Mouse (Mus musculus) hindbrain, embryonic 13.5 days (tissue): ENCODE measurements at regions not wholly inside any gene's neighbourhood (a gene's known extent, or its start where the extent isn't known, plus 50 kb on each side); places are given as distances from the start of the nearest gene placed in this dataset.
"Not testable (repeated sequence)": the region's sequence is repeated elsewhere in the genome, so short reads cannot be mapped to it uniquely, and the experiment has no call there.

Experiments
- ATAC-seq: fragments of 200-750 bp; cut with Nextera tagmentation; 2 replicates; pipeline ENCODE4 v1.8.0; 2017; ENCODE audit warnings: moderate TSS enrichment; ENCODE audit not compliant: low FRiP score
- H3K27ac ChIP-seq: fragments of 300-500 bp; sonication (generic); 2 replicates; pipeline ENCODE4 v1.5.1; 2015; ENCODE audit warnings: inconsistent platforms, mild to moderate bottlenecking, moderate library complexity
- H3K27me3 ChIP-seq: fragments of 300-500 bp; sonication (generic); 2 replicates; pipeline ENCODE4 v1.6.1; 2015; ENCODE audit warnings: mild to moderate bottlenecking, inconsistent platforms
- H3K36me3 ChIP-seq: fragments of 300-500 bp; sonication (generic); 2 replicates; pipeline ENCODE4 v1.6.1; 2015; ENCODE audit warnings: mild to moderate bottlenecking, inconsistent platforms
- H3K4me1 ChIP-seq: fragments of 300-500 bp; sonication (generic); replicated peaks from 2 replicates; pipeline ENCODE4 v1.6.1; 2015; ENCODE audit warnings: inconsistent platforms
- H3K4me2 ChIP-seq: fragments of 300-500 bp; sonication (generic); 2 replicates; pipeline ENCODE4 v1.6.1; 2015; ENCODE audit warnings: inconsistent platforms, mild to moderate bottlenecking, moderate library complexity
- H3K4me3 ChIP-seq: fragments of 300-500 bp; sonication (generic); 2 replicates; pipeline ENCODE4 v1.5.1; 2015; ENCODE audit warnings: mild to moderate bottlenecking, inconsistent platforms
- H3K9ac ChIP-seq: fragments of 300-500 bp; sonication (generic); 2 replicates; pipeline ENCODE4 v1.6.1; 2015; ENCODE audit warnings: mild to moderate bottlenecking, inconsistent platforms
- H3K9me3 ChIP-seq: fragments of 300-500 bp; sonication (generic); 2 replicates; pipeline ENCODE4 v1.6.1; 2016; ENCODE audit warnings: inconsistent platforms
- WGBS: fragments of 180-500 bp; shearing (Covaris S2); methylation state at CpG from one replicate; pipeline ENCODE4 v1.1.7; 2015; 5-methylcytosine and 5-hydroxymethylcytosine counted together

- ATAC-seq, result peak; percentile 52
- Histone ChIP-seq H3K4me3 (no peak overlapping the region), H3K9ac (no peak overlapping the region), H3K27me3 (no peaks in the 10 kb centered on the region), H3K9me3 (no peaks in the 10 kb centered on the region), H3K27ac (no peak overlapping the region), H3K4me2 (no peak overlapping the region), H3K4me1 (no peaks in the 10 kb centered on the region), H3K36me3 (no peaks in the 10 kb centered on the region)
- WGBS, result 76% methylated on average over 2 of the region's 2 CpGs
Measured at GRCm38 (mm10) chr3:124067538-124067937, 253.1 kb upstream of the Tram1l1 start.

GRCm38 (mm10) chr3:124067971-124068370, 252.7 kb upstream of the Tram1l1 start:
- Histone ChIP-seq H3K4me2 (no peak overlapping the region), H3K36me3 (no peaks in the 10 kb centered on the region), H3K27ac (no peak overlapping the region), H3K4me3 (no peak overlapping the region), H3K27me3 (no peaks in the 10 kb centered on the region), H3K9me3 (no peaks in the 10 kb centered on the region), H3K4me1 (no peaks in the 10 kb centered on the region), H3K9ac (no peak overlapping the region)
- 0 out of 2 replicates have a peak, but pooled peaks have one; percentile 68 for ATAC-seq
- WGBS, result 85% methylated on average over 1 of the region's 1 CpGs

- Histone ChIP-seq H3K9me3 (no peaks in the 10 kb centered on the region), H3K4me1 (no peaks in the 10 kb centered on the region), H3K27me3 (no peaks in the 10 kb centered on the region), H3K27ac (no peak overlapping the region), H3K36me3 (no peaks in the 10 kb centered on the region), H3K4me2 (no peak overlapping the region), H3K4me3 (no peak overlapping the region), H3K9ac (no peak overlapping the region)
- 79% methylated on average over 1 of the region's 1 CpGs for WGBS
- no peak for ATAC-seq
Measured at GRCm38 (mm10) chr3:124069182-124069581, 251.5 kb upstream of the Tram1l1 start.

GRCm38 (mm10) chr3:124075974-124076606, 244.6 kb upstream of the Tram1l1 start:
- Histone ChIP-seq H3K9ac (no peak overlapping the region), H3K4me1 (peaks cover 3% of the 10 kb centered on the region; the same call in 1 of the 2 replicates), H3K27ac (no peak overlapping the region), H3K4me3 (no peak overlapping the region), H3K4me2 (no peak overlapping the region), H3K9me3 (no peaks in the 10 kb centered on the region), H3K36me3 (no peaks in the 10 kb centered on the region), H3K27me3 (no peaks in the 10 kb centered on the region)
- no peak for ATAC-seq
- 69% methylated on average over 6 of the region's 6 CpGs for WGBS

GRCm38 (mm10) chr3:124092404-124093121, 228.1 kb upstream of the Tram1l1 start:
- no peaks in the 10 kb centered on the region for H3K27me3 ChIP-seq
- H3K4me2 ChIP-seq, result no peak overlapping the region
- ATAC-seq, result no peak
- no peaks in the 10 kb centered on the region for H3K36me3 ChIP-seq
- H3K27ac ChIP-seq, result no peak overlapping the region
- H3K4me3 ChIP-seq, result no peak overlapping the region
- H3K4me1 ChIP-seq, result no peaks in the 10 kb centered on the region
- H3K9ac ChIP-seq, result no peak overlapping the region
- WGBS, result 82% methylated on average over 9 of the region's 9 CpGs
- no peaks in the 10 kb centered on the region for H3K9me3 ChIP-seq

GRCm38 (mm10) chr3:124113995-124114394, 206.7 kb upstream of the Tram1l1 start:
- Histone ChIP-seq H3K9me3 (no peaks in the 10 kb centered on the region), H3K4me2 (no peak overlapping the region), H3K27me3 (no peaks in the 10 kb centered on the region), H3K4me1 (no peaks in the 10 kb centered on the region), H3K27ac (no peak overlapping the region), H3K4me3 (no peak overlapping the region), H3K36me3 (no peaks in the 10 kb centered on the region), H3K9ac (no peak overlapping the region)
- ATAC-seq, result no peak
- WGBS, result 75% methylated on average over 1 of the region's 1 CpGs

GRCm38 (mm10) chr3:124156255-124156654, 164.4 kb upstream of the Tram1l1 start:
- Histone ChIP-seq H3K27ac (no peak overlapping the region), H3K36me3 (no peaks in the 10 kb centered on the region), H3K9me3 (no peaks in the 10 kb centered on the region), H3K9ac (no peak overlapping the region), H3K27me3 (no peaks in the 10 kb centered on the region), H3K4me3 (no peak overlapping the region), H3K4me1 (no peaks in the 10 kb centered on the region), H3K4me2 (no peak overlapping the region)
- WGBS, result 61% methylated on average over 2 of the region's 2 CpGs
- ATAC-seq, result no peak

GRCm38 (mm10) chr3:124157858-124158655, 162.6 kb upstream of the Tram1l1 start:
- Histone ChIP-seq H3K4me3 (no peak overlapping the region), H3K4me2 (no peak overlapping the region), H3K27me3 (no peaks in the 10 kb centered on the region), H3K4me1 (no peaks in the 10 kb centered on the region), H3K27ac (no peak overlapping the region), H3K9me3 (no peaks in the 10 kb centered on the region), H3K9ac (no peak overlapping the region), H3K36me3 (no peaks in the 10 kb centered on the region)
- 81% methylated on average over 6 of the region's 6 CpGs for WGBS
- ATAC-seq, result no peak

GRCm38 (mm10) chr3:124193331-124193730, 127.3 kb upstream of the Tram1l1 start:
- not testable (repeated sequence) for ATAC-seq, H3K27me3 ChIP-seq, H3K9ac ChIP-seq, H3K27ac ChIP-seq, H3K9me3 ChIP-seq, H3K36me3 ChIP-seq, H3K4me1 ChIP-seq, H3K4me2 ChIP-seq, H3K4me3 ChIP-seq
- WGBS, result 73% methylated on average over 6 of the region's 6 CpGs

- H3K27me3 ChIP-seq, H3K4me2 ChIP-seq, H3K9me3 ChIP-seq, ATAC-seq, H3K4me3 ChIP-seq, H3K4me1 ChIP-seq, H3K36me3 ChIP-seq, H3K27ac ChIP-seq, H3K9ac ChIP-seq: not testable (repeated sequence)
- WGBS, result 89% methylated on average over 9 of the region's 9 CpGs
Measured at GRCm38 (mm10) chr3:124200226-124200940, 120.3 kb upstream of the Tram1l1 start.

GRCm38 (mm10) chr3:124217131-124217530, 103.5 kb upstream of the Tram1l1 start:
- Histone ChIP-seq H3K4me3 (no peak overlapping the region), H3K4me2 (no peak overlapping the region), H3K9me3 (no peaks in the 10 kb centered on the region), H3K36me3 (no peaks in the 10 kb centered on the region), H3K4me1 (no peaks in the 10 kb centered on the region), H3K9ac (no peak overlapping the region), H3K27ac (no peak overlapping the region), H3K27me3 (no peaks in the 10 kb centered on the region)
- no peak for ATAC-seq
- 94% methylated on average over 2 of the region's 2 CpGs for WGBS

- no peak for ATAC-seq
- Histone ChIP-seq H3K36me3 (no peaks in the 10 kb centered on the region), H3K9me3 (peaks cover 4% of the 10 kb centered on the region; the same call in 1 of the 2 replicates), H3K4me1 (no peaks in the 10 kb centered on the region), H3K9ac (no peak overlapping the region), H3K27me3 (no peaks in the 10 kb centered on the region), H3K4me3 (no peak overlapping the region), H3K27ac (no peak overlapping the region), H3K4me2 (no peak overlapping the region)
- 82% methylated on average over 4 of the region's 4 CpGs for WGBS
Measured at GRCm38 (mm10) chr3:124225982-124226381, 94.7 kb upstream of the Tram1l1 start.
